Mouse (Mus musculus) myocyte (in vitro differentiated cells): ENCODE data around the gene Crispld2.

Source experiments
- CEBPB ChIP-seq: IDR thresholded peaks from 2 replicates; pipeline ENCODE4 v1.6.1; 2011; ENCODE audit warnings: mild to moderate bottlenecking, moderate library complexity; ENCODE audit not compliant: poor library complexity, insufficient read depth, severe bottlenecking
- E2F4 ChIP-seq: IDR thresholded peaks from one replicate; pipeline ENCODE4 v1.6.1; 2011; ENCODE audit warnings: mild to moderate bottlenecking, control low read depth, moderate library complexity; ENCODE audit not compliant: insufficient read depth
- MAX ChIP-seq: IDR thresholded peaks from one replicate; pipeline ENCODE4 v1.6.1; 2011; ENCODE audit warnings: low read depth, mild to moderate bottlenecking, control low read depth
- MYOD1 ChIP-seq, 3 experiments: IDR thresholded peaks; one replicate each; pipeline ENCODE4 v1.6.1; 2011; ENCODE audit warnings: control low read depth in 2 of 3, low read depth in 2 of 3, mild to moderate bottlenecking in 2 of 3, moderate library complexity in 1 of 3; ENCODE audit not compliant: insufficient read length in 2 of 3, control insufficient read depth in 1 of 3
- MYOG ChIP-seq, 3 experiments: IDR thresholded peaks; one replicate each; pipeline ENCODE4 v1.6.1; 2011; ENCODE audit warnings: control low read depth in 2 of 3, low read depth in 2 of 3, mild to moderate bottlenecking in 2 of 3; ENCODE audit not compliant: insufficient read length in 2 of 3, control insufficient read depth in 1 of 3, insufficient read depth in 1 of 3
- POLR2A ChIP-seq: IDR thresholded peaks from one replicate; pipeline ENCODE4 v1.6.1; 2011; ENCODE audit warnings: low read depth, mild to moderate bottlenecking, control low read depth, moderate library complexity; ENCODE audit not compliant: insufficient read length
- POLR2AphosphoS2 ChIP-seq: IDR thresholded peaks from one replicate; pipeline ENCODE4 v1.6.1; 2011; ENCODE audit warnings: low read depth, control low read depth; ENCODE audit not compliant: insufficient read length
- SRF ChIP-seq: IDR thresholded peaks from one replicate; pipeline ENCODE4 v1.6.1; 2011; ENCODE audit warnings: low read depth; ENCODE audit not compliant: control insufficient read depth, insufficient read length
- TCF12 ChIP-seq: IDR thresholded peaks from one replicate; pipeline ENCODE4 v1.6.1; 2011; ENCODE audit warnings: mild to moderate bottlenecking, control low read depth; ENCODE audit not compliant: poor library complexity, insufficient read depth, severe bottlenecking
- TCF3 ChIP-seq: IDR thresholded peaks from one replicate; pipeline ENCODE4 v1.6.1; 2011; ENCODE audit warnings: low read depth, control low read depth; ENCODE audit not compliant: insufficient read length
- USF1 ChIP-seq: IDR thresholded peaks from one replicate; pipeline ENCODE4 v1.6.1; 2011; ENCODE audit warnings: low read depth, mild to moderate bottlenecking, control low read depth, moderate library complexity

DNA sequence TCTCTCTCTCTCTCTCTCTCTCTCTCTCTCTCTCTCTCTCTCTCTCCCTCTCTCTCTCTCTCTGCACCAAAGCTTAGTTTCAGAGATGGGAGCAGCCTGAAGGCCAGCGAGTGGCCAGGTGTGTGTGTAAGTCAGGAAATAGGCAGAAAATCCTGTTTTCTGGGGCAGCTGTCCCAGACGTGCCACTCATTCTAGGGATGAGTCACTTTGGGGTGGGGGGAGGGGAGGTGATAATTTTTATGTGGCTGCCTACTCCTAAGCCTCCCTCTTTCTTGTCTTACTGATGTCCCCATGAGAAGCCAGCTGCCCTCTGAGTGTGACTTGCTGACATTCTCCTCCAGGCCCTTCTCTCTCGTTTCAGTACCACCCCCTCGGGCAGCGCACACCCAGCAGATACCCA is 6.1 kb upstream of the Crispld2 start:
- TF ChIP-seq MYOD1 (IDR thresholded peaks at IDR 0.05; ENCODE audit: control insufficient read depth in 1 of 3, insufficient read length in 2 of 3, low read depth in 2 of 3) = peak in 2 of 3 experiments; percentile 31 to 69
- TF ChIP-seq MAX = no peak
- TF ChIP-seq MYOG (IDR thresholded peaks at IDR 0.05; ENCODE audit: control insufficient read depth in 1 of 3, insufficient read depth in 1 of 3, insufficient read length in 2 of 3, low read depth in 2 of 3) = peak in 1 of 3 experiments; percentile 21
- TF ChIP-seq POLR2A = no peak
- no peak for TF ChIP-seq E2F4
- no peak for TF ChIP-seq USF1
- no peak for TF ChIP-seq POLR2AphosphoS2
- TF ChIP-seq TCF3 = no peak
- no peak for TF ChIP-seq SRF
- TF ChIP-seq TCF12 = no peak
- TF ChIP-seq CEBPB = no peak
